Mouse (Mus musculus) B cell, adult (primary cell): ENCODE results near the gene Gm13030. TPM values are rescaled to one million over a fixed set of nuclear protein-coding genes. Genes with fewer than 3 reads are reported as not detected.

Source experiments
- total RNA-seq: library from RNA; stranded (reverse); gene quantifications from 4 replicates; pipeline ENCODE4 v1.2.4, GENCODE M21; 2023; ENCODE audit not compliant: inconsistent age

Gene Gm13030
- not detected in 4 replicates for total RNA-seq

DNA sequence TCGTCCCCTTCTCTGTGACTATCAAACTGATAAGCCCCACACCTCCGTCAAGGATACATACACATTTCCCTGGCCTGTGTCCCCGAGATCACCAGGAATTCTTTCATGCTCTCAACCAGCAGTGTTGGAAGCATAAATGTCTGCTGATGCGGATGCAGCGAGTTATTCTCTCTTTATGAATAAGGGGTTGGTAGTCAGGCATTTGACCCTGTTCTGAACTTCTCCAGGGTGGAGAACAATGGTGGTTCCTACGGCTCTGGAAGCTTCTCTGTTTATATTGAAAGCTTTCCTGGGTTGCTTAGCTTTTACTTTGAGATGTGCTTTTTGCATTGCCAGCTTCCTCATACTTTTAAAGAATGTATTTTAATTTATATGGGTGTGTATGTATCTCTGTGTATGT, at the start of gene Gm13030:
Gene Gm13030, minus strand, starts transcription at position 101 of the 400 bp plus-strand sequence.

DNA sequence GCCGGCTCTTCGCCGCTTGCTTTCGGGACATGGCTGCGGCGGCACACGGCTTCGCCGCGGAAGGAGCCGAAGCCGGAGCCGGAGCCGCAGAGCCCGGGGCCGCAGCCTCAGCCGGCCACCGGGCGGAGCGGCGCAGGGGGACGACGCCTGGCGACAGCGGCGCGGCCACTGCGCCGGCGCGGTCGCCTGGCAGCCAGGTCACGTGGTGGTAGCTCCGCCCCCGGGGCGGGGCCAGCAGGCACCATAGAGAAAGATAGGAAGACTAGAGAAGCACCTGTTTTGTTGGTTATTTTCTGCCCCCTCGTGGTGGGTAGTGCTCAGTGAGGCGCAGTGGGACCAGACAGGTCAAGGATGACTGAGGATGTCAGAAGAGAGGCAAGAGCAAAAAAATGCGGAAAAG, 40.0 kb upstream of the Gm13030 start, which contains the start of gene Otud3:
Gene Otud3, minus strand, starts transcription at position 149 of the 400 bp plus-strand sequence.

DNA sequence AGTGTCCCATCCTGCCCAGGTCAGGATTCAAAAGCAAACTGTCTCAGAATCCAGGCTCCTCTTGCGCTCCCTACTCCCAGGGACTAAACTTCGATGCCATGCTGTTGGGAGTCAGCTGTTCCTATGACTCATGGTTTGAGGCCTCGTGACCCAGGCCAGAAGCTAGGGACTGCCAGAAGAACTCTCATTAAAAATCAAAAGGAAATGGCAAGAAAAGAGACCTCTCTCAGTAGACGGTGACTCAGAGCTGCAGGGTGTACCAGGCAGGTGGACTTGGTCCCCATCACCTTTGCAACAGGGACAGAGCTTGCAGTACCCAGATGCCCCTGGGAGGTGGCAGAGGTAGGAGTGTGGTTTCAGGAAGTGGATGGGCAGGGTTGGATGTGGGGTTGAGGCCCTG, 4.0 kb upstream of the Gm13030 start, which contains the start of gene Pla2g2e:
Gene Pla2g2e, plus strand, starts transcription at position 212 of the 400 bp plus-strand sequence.

DNA sequence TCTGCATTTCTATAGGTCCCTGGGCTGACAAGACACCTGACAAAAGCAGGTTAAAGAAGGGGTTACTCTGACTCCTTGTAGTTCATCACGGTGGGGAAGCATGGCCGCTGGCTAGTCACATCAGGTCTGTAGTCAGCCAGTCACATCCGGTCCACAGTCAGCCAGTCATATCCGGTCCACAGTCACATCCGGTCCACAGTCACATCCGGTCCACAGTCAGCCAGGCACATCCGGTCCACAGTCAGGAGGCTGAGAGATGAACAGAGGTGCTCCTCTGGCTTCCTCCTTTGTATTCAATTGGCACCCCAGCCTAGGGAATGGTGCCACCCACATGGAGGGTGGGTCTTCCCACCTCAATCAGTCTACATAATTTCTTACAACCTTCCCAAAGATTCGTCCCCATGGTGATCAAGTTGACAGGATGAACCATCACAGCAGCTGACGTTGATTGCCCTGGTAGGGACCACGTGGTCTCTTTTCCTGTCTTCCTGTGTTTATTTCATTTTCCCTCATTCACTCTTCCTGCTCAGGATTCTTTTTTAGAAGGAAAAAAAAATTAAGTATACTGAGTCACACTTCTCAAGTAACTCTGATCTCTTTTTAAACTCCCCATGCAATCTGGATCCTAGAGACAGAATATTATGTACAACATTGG, 10.3 kb downstream of the Gm13030 start, which contains the start of gene Pla2g5:
Gene Pla2g5, minus strand, starts transcription at position 139 of the 655 bp plus-strand sequence.

Other genes with a start within 250 kb of the Gm13030 start
- not detected in 4 replicates for gene Vwa5b1, start 238.1 kb downstream of the Gm13030 start, total RNA-seq
- gene Pla2g2c, start 149.2 kb downstream of the Gm13030 start, total RNA-seq, result not detected in 4 replicates
- gene Ubxn10, start 136.8 kb downstream of the Gm13030 start, total RNA-seq, result not detected in 4 replicates
- gene Pla2g2f, start 116.3 kb downstream of the Gm13030 start, total RNA-seq, result not detected in 4 replicates
- 0.32 TPM in 1 of 4 replicates, not detected in the others for gene Pla2g2d, start 98.2 kb downstream of the Gm13030 start, total RNA-seq
- gene Pla2g5, start 10.5 kb downstream of the Gm13030 start, total RNA-seq, result 0.57 TPM in 1 of 4 replicates, not detected in the others
- not detected in 4 replicates for gene Pla2g2e, start 4.0 kb upstream of the Gm13030 start, total RNA-seq
- 6.8 to 10.7 TPM (median 8.2 TPM) in 4 replicates for gene Otud3, start 40.0 kb upstream of the Gm13030 start, total RNA-seq
- gene Rnf186, start 93.1 kb upstream of the Gm13030 start, total RNA-seq, result not detected in 4 replicates
- gene Tmco4, start 98.9 kb upstream of the Gm13030 start, total RNA-seq, result 33.6 to 40.4 TPM (median 35.9 TPM) in 4 replicates
- not detected in 4 replicates for gene Htr6, start 201.6 kb upstream of the Gm13030 start, total RNA-seq
- gene Nbl1, start 219.0 kb upstream of the Gm13030 start, total RNA-seq, result 0.57 to 1.2 TPM (median 0.70 TPM) in 4 replicates